Mouse (Mus musculus) kidney, postnatal 36 days (tissue): ENCODE data around the gene Hacd3.

Source experiments
- DNase-seq, 2 experiments: peaks; one replicate each; pipeline ENCODE4 v3.0.0; 2021 to 2022; ENCODE audit warnings: mixed read lengths in 2 of 2

Hacd3 gene

DNA sequence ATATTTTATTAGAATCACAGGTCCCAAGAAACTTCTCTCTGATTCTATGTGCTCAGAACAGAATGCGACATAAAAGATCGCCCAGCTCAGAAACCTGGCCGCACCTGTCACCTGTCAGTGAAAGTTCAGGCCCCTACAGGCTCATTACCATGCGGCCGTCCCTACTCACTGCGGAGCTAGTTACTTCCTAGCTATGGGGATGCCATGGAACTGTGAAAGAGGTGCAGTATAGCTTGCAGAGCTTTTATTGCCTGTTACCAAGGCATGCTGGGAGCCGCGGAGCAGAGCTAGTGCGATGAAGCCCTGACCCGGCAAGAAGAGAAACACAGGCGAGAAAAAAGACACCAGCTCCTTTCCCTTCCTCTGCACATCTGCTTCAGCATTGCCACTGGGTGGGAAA is 77.5 kb downstream of the Hacd3 start:
- DNase-seq: no peak

DNA sequence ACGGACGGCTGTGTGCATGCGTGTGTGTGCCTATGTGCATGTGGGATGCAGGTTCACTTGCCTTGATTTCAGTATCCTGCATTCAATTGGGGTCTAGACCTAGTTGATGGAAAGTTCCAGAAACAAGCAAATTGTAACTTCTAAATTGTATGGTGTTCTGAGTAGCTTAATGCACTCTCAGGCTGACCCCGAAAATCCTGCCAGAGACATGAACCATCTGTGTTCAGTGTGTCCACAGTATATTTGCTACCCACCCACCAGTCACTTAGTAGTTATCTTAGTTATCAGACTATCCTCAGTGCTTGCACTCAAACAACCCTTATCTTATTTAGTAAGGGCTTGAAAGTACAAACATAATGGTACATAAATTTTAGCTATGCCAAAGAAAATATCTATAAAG is 79.8 kb downstream of the Hacd3 start:
- DNase-seq: no peak

DNA sequence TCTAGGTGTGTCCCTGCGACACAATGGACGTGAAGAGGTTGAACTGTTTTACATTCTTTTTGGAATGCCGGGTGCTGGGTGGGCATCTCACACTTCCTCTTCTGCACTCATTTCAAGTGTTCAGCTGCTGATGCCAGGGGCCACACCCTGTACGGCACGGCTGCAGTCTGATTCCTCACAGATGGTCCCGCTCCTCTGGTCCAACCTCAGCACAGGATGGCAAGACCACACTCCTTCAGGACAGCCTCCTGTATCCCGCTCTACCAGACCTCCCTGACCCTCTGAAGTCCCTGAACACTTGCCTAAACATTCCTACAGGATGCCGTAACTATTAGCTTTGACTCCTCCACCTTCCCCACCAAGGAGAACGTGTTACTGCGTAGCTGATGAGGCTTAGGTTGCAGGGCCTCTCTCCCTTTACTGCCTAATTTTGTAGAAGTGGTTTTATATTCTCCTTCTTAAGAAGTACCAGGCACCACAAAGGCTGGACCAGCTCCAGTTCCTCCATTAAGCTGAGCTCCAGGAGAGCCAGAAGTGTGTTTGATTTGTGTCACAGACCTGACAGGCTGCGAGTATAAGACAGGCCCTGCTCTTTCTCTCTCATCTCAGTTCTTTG is 80.7 kb downstream of the Hacd3 start:
- no peak for DNase-seq

DNA sequence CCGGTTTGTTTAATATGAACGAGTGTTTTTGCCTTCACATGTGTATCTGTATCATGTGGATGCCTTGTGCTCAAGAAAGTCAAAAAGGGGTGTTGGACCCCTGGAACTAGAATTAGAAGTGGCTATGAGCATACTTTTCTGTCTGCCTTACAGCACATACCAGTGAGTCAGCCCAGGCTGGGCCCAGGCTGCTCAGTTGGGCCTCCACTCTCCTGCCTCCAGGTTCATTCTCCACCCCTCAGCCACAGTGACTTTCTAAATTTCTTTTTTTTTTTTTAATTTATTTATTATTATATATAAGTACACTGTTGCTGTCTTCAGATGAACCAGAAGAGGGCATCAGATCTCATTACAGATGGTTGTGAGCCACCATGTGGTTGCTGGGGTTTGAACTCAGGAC is 81.7 kb downstream of the Hacd3 start:
- no peak for DNase-seq

- DNase-seq: no peak
Measured at GRCm38 (mm10) chr9:64939281-64939680, 82.2 kb downstream of the Hacd3 start.

GRCm38 (mm10) chr9:64938535-64938934 is 83.0 kb downstream of the Hacd3 start:
- DNase-seq: no peak

DNA sequence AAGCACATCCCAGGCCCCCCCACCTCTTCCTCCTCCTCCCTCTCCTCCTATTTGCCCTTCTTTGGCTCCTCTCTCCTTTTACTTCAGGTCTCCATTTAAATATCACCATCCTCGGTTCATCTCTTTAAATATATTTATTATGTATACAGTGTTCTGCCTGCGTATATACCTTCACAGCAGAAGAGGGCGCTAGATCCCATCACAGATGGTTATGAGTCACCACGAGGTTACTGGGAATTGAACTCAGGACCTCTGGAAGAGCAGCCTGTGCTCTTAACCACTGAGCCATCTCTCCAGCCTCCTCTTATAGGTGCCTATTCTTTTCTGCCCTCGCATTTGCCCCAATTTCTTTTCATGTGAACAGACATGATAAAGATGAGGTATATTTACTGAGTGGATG is 84.0 kb downstream of the Hacd3 start:
- no peak for DNase-seq
